Mouse (Mus musculus) liver, embryonic 16.5 days (tissue): Measurements from ENCODE around the gene Nrxn3. TPM values are rescaled to one million over a fixed set of nuclear protein-coding genes. Genes with fewer than 3 reads are reported as not detected.

Source experiments
- ATAC-seq: fragments of 200-750 bp; cut with Nextera tagmentation; 2 replicates; pipeline ENCODE4 v1.8.0; 2017; ENCODE audit warnings: low read depth, mild to moderate bottlenecking, moderate number of reproducible peaks, moderate library complexity
- H3K27ac ChIP-seq: fragments of 300-500 bp; sonication (generic); 2 replicates; pipeline ENCODE4 v1.5.1; 2014; ENCODE audit warnings: mild to moderate bottlenecking, low read length
- H3K27me3 ChIP-seq: fragments of 300-500 bp; sonication (generic); 2 replicates; pipeline ENCODE4 v1.6.1; 2014; ENCODE audit warnings: low read depth, low read length, mixed read lengths; ENCODE audit not compliant: control insufficient read depth, insufficient read depth
- H3K36me3 ChIP-seq: fragments of 300-500 bp; sonication (generic); 2 replicates; pipeline ENCODE4 v1.6.1; 2014; ENCODE audit warnings: mild to moderate bottlenecking; ENCODE audit not compliant: control insufficient read depth, insufficient read depth
- H3K4me1 ChIP-seq: fragments of 300-500 bp; sonication (generic); 2 replicates; pipeline ENCODE4 v1.6.1; 2014; ENCODE audit warnings: low read depth, low read length, mixed read lengths; ENCODE audit not compliant: control insufficient read depth
- H3K4me2 ChIP-seq: fragments of 300-500 bp; sonication (generic); 2 replicates; pipeline ENCODE4 v1.6.1; 2014; ENCODE audit warnings: low read depth, low read length, mixed read lengths
- H3K4me3 ChIP-seq: fragments of 300-500 bp; sonication (generic); 2 replicates; pipeline ENCODE4 v1.5.1; 2014; ENCODE audit warnings: low read depth, mild to moderate bottlenecking, low read length
- H3K9ac ChIP-seq: fragments of 300-500 bp; sonication (generic); 2 replicates; pipeline ENCODE4 v1.6.1; 2014; ENCODE audit warnings: low read depth, low read length
- H3K9me3 ChIP-seq: fragments of 300-500 bp; sonication (generic); replicated peaks from 2 replicates; pipeline ENCODE4 v1.6.1; 2016; ENCODE audit warnings: low read length; ENCODE audit not compliant: control insufficient read depth
- WGBS: fragments of 180-500 bp; shearing (Covaris S2); extraction: QIAGEN DNeasy Blood & Tissue Kit; methylation state at CpG from one replicate; pipeline ENCODE4 v1.1.7; 2014; ENCODE audit not compliant: insufficient replicate concordance; 5-methylcytosine and 5-hydroxymethylcytosine counted together
- polyA plus RNA-seq: library from polyadenylated mRNA; unstranded; fragments of >200 nt; fragmentation: Nextera tagmentation; extraction: Ambion mirVana; gene quantifications from 2 replicates; pipeline ENCODE4 v1.2.1, GENCODE M21; 2015

Nrxn3 gene
- polyA plus RNA-seq, 1 experiment from 2014 or later = 0.25 TPM

GRCm38 (mm10) chr12:89325864-89326560 lies 603.3 kb downstream of the Nrxn3 start:
- Histone ChIP-seq H3K9me3 (no peaks in the 10 kb centered on the region), H3K4me3 (no peak overlapping the region), H3K27me3 (no peaks in the 10 kb centered on the region), H3K9ac (no peak overlapping the region), H3K36me3 (no peaks in the 10 kb centered on the region), H3K4me1 (no peaks in the 10 kb centered on the region), H3K27ac (no peak overlapping the region), H3K4me2 (no peak overlapping the region)
- ATAC-seq = no peak
- WGBS = 44% methylated on average over 8 of the region's 8 CpGs

DNA sequence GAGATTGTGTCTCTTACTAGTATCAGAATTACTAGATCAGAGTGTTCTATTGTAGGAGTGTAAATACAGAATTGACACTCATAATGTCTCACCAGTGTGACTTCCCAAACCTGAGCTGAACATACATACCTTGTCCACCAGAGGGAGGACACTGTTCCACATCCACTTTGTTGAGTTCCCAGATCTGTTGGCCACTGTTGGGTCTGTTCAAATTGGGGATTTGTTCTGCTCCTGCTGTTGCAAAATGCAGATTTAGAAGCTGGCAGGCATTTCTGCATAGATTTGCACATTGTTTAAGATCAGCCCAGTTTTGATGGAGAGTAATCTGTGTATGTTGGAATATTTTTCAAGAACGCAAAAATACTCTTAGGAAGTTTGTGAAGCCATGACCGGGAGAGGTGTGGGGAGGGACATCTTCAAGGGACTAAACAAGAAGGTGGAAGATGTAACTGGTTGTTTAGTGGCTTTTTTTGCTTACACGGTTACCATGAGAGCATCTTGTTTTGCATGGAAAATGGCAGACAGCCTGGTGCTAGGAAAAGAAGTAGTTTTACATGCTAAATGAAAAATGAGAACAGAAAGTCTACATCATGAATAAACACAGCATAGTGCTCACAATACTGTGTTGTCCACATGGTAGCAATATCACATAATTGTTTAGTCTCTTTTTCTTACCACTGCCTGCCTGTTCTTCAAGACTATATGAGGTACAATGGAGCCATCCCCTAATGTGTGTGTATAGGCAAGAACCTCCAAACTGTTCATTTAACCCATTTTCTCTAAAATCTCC lies 609.0 kb downstream of the Nrxn3 start:
- H3K27me3 ChIP-seq = no peaks in the 10 kb centered on the region
- ATAC-seq = no peak
- H3K4me3 ChIP-seq = no peak overlapping the region
- H3K4me2 ChIP-seq = no peak overlapping the region
- no peak overlapping the region for H3K9ac ChIP-seq
- H3K36me3 ChIP-seq = no peaks in the 10 kb centered on the region
- no peaks in the 10 kb centered on the region for H3K4me1 ChIP-seq
- H3K27ac ChIP-seq = no peak overlapping the region
- WGBS = 59% methylated on average over 3 of the region's 3 CpGs
- H3K9me3 ChIP-seq = no peaks in the 10 kb centered on the region

- H3K36me3 ChIP-seq = no peaks in the 10 kb centered on the region
- H3K4me2 ChIP-seq = no peak overlapping the region
- 58% methylated on average over 5 of the region's 5 CpGs for WGBS
- no peak overlapping the region for H3K27ac ChIP-seq
- H3K4me1 ChIP-seq = no peaks in the 10 kb centered on the region
- H3K4me3 ChIP-seq = no peak overlapping the region
- no peaks in the 10 kb centered on the region for H3K9me3 ChIP-seq
- H3K27me3 ChIP-seq = no peaks in the 10 kb centered on the region
- no peak overlapping the region for H3K9ac ChIP-seq
- no peak for ATAC-seq
These were observed 610.8 kb downstream of the Nrxn3 start for GRCm38 (mm10) chr12:89333486-89333885.

DNA sequence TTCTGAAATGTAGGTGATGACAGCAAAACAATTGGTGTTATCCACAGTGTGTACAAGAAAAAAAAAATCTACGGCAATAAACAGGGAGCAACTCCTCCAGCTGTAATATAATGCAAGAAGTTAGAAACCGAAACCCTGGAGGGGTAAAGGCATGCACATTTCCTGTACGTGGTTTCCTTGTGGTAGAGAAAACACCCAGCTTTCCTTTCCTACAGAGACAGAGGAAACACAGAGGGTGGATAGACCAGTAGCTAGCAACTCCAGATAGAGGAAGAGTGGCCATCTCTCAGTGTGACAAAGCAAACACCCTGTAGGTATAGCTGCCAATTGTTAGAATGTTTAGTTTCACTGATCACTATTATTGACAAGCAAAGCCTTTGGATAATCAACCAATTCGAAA lies 642.2 kb downstream of the Nrxn3 start:
- 20% methylated on average over 4 of the region's 4 CpGs for WGBS
- Histone ChIP-seq H3K4me3 (no peak overlapping the region), H3K9ac (no peak overlapping the region), H3K4me2 (no peak overlapping the region), H3K27me3 (no peaks in the 10 kb centered on the region), H3K4me1 (no peaks in the 10 kb centered on the region), H3K36me3 (no peaks in the 10 kb centered on the region), H3K27ac (no peak overlapping the region), H3K9me3 (no peaks in the 10 kb centered on the region)
- no peak for ATAC-seq

DNA sequence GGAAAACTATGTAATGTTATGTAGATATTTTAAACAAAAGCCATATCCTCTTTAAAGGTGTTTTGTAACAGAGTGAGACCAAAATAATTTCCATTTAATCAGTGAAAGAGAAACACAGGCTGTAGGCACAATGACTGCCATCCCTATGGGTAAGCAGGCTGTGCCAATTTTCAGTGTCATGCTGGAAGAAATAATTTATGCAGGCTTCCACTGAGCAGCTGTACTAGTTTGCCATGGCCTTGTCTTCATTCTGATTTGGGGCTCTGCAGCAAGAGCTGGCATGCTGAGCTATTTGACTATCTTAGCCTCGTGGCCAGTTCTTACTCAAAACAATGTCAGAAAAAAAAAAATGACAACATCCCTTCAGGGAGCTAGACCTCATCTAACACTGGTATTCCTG lies 647.3 kb downstream of the Nrxn3 start:
- no peaks in the 10 kb centered on the region for H3K27me3 ChIP-seq
- ATAC-seq = no peak
- no peak overlapping the region for H3K4me3 ChIP-seq
- 46% methylated on average over 1 of the region's 1 CpGs for WGBS
- no peaks in the 10 kb centered on the region for H3K36me3 ChIP-seq
- no peak overlapping the region for H3K27ac ChIP-seq
- no peaks in the 10 kb centered on the region for H3K9me3 ChIP-seq
- no peak overlapping the region for H3K4me2 ChIP-seq
- H3K4me1 ChIP-seq = no peaks in the 10 kb centered on the region
- H3K9ac ChIP-seq = no peak overlapping the region

DNA sequence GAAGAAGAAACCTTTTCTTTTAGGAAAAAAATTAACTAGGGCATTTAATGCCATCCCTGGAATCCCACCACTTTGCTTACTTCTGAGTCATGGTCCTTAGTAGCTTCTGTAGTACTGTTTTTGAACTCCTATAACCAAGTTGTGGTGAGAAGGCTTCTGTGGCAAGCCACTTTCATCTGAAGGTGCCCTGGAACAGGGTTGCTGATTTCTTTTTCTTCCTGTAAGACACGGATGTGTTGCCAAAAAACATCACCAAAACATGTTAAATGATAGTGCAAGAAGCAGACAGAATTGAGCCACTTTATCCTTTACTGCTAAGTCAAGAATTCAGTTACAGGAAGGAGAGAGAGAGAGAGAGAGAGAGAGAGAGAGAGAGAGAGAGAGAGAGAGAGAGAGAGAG lies 653.9 kb downstream of the Nrxn3 start:
- H3K4me2 ChIP-seq = no peak overlapping the region
- 57% methylated on average over 1 of the region's 1 CpGs for WGBS

GRCm38 (mm10) chr12:89377051-89377643 lies 654.5 kb downstream of the Nrxn3 start:
- Histone ChIP-seq H3K27ac (no peak overlapping the region), H3K4me2 (no peak overlapping the region), H3K27me3 (no peaks in the 10 kb centered on the region), H3K36me3 (no peaks in the 10 kb centered on the region), H3K4me3 (no peak overlapping the region), H3K4me1 (no peaks in the 10 kb centered on the region), H3K9me3 (no peaks in the 10 kb centered on the region), H3K9ac (no peak overlapping the region)
- no peak for ATAC-seq
- WGBS = 36% methylated on average over 5 of the region's 5 CpGs

More for the DNA sequence above, 653.9 kb downstream of the Nrxn3 start:
- no peak for ATAC-seq
- Histone ChIP-seq H3K4me1 (no peaks in the 10 kb centered on the region), H3K9ac (no peak overlapping the region), H3K36me3 (no peaks in the 10 kb centered on the region), H3K4me3 (no peak overlapping the region), H3K27ac (no peak overlapping the region), H3K27me3 (no peaks in the 10 kb centered on the region), H3K9me3 (no peaks in the 10 kb centered on the region)

- no peak for ATAC-seq
- WGBS = 64% methylated on average over 2 of the region's 2 CpGs
- H3K9me3 ChIP-seq = no peaks in the 10 kb centered on the region
- no peaks in the 10 kb centered on the region for H3K4me1 ChIP-seq
- H3K4me2 ChIP-seq = no peak overlapping the region
- H3K27ac ChIP-seq = no peak overlapping the region
- no peak overlapping the region for H3K9ac ChIP-seq
- H3K27me3 ChIP-seq = no peaks in the 10 kb centered on the region
- H3K36me3 ChIP-seq = no peaks in the 10 kb centered on the region
- no peak overlapping the region for H3K4me3 ChIP-seq
These were observed 655.0 kb downstream of the Nrxn3 start for GRCm38 (mm10) chr12:89377687-89378086.

- WGBS = 9% methylated on average over 3 of the region's 3 CpGs
- Histone ChIP-seq H3K27me3 (no peaks in the 10 kb centered on the region), H3K4me1 (no peaks in the 10 kb centered on the region), H3K4me3 (no peak overlapping the region), H3K9ac (no peak overlapping the region), H3K27ac (no peak overlapping the region), H3K9me3 (no peaks in the 10 kb centered on the region), H3K36me3 (no peaks in the 10 kb centered on the region), H3K4me2 (no peak overlapping the region)
- no peak for ATAC-seq
These were observed 660.6 kb downstream of the Nrxn3 start for GRCm38 (mm10) chr12:89383254-89383653.
